Mouse (Mus musculus) spleen, adult 2 months (tissue): ENCODE results near the gene Ndfip2. TPM values are rescaled to one million over a fixed set of nuclear protein-coding genes. Genes with fewer than 3 reads are reported as not detected.

Experiments used
- DNase-seq, 2 experiments: peaks; one replicate each; pipeline versions ENCODE4 v3.0.0 to v3.0.0-alpha.2; 2012 to 2021; ENCODE audit warnings: low spot score in 2 of 2, low read depth in 1 of 2
- H3K27ac ChIP-seq: fragments of 200-500 bp; 2 replicates; pipeline ENCODE4 v1.5.1; 2012; ENCODE audit warnings: low read length, inconsistent platforms; ENCODE audit not compliant: insufficient read depth
- H3K27me3 ChIP-seq: fragments of 200-500 bp; 2 replicates; pipeline ENCODE4 v1.6.1; 2012; ENCODE audit warnings: mild to moderate bottlenecking, moderate library complexity, low read length, inconsistent platforms; ENCODE audit not compliant: control insufficient read depth, insufficient read depth
- H3K36me3 ChIP-seq: fragments of 200-500 bp; 2 replicates; pipeline ENCODE4 v1.6.1; 2012; ENCODE audit warnings: mild to moderate bottlenecking, low read length, inconsistent platforms; ENCODE audit not compliant: control insufficient read depth, insufficient read depth
- H3K4me1 ChIP-seq: fragments of 200-500 bp; 2 replicates; pipeline ENCODE4 v1.6.1; 2011; ENCODE audit warnings: inconsistent platforms; ENCODE audit not compliant: control insufficient read depth, insufficient read depth, insufficient read length
- H3K4me3 ChIP-seq: fragments of 200-500 bp; 2 replicates; pipeline ENCODE4 v1.5.1; 2011; ENCODE audit warnings: mild to moderate bottlenecking, inconsistent platforms; ENCODE audit not compliant: insufficient read depth, insufficient read length; ENCODE audit errors: extremely low read depth
- CTCF ChIP-seq: fragments of 200-500 bp; IDR thresholded peaks from 2 replicates; pipeline ENCODE4 v1.5.1; 2011; ENCODE audit warnings: mild to moderate bottlenecking, inconsistent platforms; ENCODE audit not compliant: insufficient read depth, insufficient read length, insufficient replicate concordance; ENCODE audit errors: extremely low read depth
- POLR2A ChIP-seq: fragments of 200-500 bp; IDR thresholded peaks from 2 replicates; pipeline ENCODE4 v1.6.1; 2011; ENCODE audit warnings: low read depth, low read length, inconsistent platforms
- WGBS: fragments of 180-500 bp; shearing (Covaris S2); methylation state at CpG from one replicate; pipeline ENCODE4 v1.1.7; 2018; 5-methylcytosine and 5-hydroxymethylcytosine counted together
- polyA plus RNA-seq: library from polyadenylated mRNA; depleted of rRNA; stranded (reverse); fragments of >200 nt; gene quantifications from 2 replicates; pipeline ENCODE4 v1.2.3, GENCODE M21; 2012

Ndfip2 gene
- polyA plus RNA-seq, 1 experiment = 17.3 TPM

DNA sequence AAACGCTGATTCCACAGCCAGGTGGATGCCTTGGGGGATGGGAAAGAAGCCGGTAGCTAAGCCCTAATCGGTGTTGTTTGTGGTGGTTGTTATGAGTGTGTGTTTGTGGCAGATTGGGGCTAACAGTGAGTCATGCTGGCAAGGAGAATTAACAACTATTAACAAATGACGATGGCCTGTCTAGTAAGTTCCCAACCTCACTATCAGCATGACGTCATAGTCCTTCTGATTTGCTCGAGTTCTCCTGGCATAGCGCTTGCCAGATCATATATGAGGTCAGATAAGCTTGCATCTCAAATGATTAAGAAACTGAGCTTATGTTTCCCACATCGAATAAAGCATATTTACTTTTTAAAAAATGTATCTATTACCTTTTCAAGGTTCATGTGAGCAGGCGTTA, 20.6 kb upstream of the Ndfip2 start:
- WGBS = 85% methylated on average over 9 of the region's 9 CpGs
- H3K27me3 ChIP-seq = no peaks in the 10 kb centered on the region
- H3K36me3 ChIP-seq = no peaks in the 10 kb centered on the region
- no peak for DNase-seq
- TF ChIP-seq CTCF (no peak), POLR2A (no peak)
- no peaks in the 10 kb centered on the region for H3K4me1 ChIP-seq
- no peak overlapping the region for H3K27ac ChIP-seq
- no peak overlapping the region for H3K4me3 ChIP-seq

DNA sequence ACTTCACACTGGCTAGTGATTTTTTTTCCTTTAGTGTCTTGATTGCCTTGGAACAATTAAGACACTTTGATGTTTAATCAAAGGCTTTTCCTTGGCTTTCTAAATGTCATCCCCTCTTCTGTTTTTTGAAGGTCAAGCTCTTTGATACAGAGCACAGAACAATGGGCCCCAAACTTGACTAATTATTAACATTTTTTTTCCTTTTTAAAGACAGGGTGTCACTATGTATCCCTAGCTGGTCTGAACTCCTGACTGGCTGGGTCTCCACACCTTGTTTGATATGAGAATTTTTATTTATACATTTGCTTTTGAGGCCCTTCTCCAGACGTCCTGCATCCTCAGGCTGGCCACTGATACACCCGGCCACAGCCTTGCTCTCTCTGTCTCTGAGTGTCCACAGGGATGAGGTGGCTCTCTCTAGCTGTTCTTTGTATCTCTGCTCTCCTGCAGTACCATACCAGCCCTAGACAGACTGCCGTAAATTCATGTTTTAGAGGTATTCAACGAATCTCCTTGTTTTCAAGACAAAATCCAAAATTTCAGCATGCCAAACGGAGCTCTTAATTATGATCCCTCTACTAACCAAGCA, 19.8 kb upstream of the Ndfip2 start:
- Histone ChIP-seq H3K4me3 (no peak overlapping the region), H3K4me1 (no peaks in the 10 kb centered on the region), H3K27me3 (no peaks in the 10 kb centered on the region), H3K27ac (no peak overlapping the region), H3K36me3 (no peaks in the 10 kb centered on the region)
- WGBS = 80% methylated on average over 5 of the region's 5 CpGs
- DNase-seq = no peak
- TF ChIP-seq CTCF = no peak
- no peak for TF ChIP-seq POLR2A

DNA sequence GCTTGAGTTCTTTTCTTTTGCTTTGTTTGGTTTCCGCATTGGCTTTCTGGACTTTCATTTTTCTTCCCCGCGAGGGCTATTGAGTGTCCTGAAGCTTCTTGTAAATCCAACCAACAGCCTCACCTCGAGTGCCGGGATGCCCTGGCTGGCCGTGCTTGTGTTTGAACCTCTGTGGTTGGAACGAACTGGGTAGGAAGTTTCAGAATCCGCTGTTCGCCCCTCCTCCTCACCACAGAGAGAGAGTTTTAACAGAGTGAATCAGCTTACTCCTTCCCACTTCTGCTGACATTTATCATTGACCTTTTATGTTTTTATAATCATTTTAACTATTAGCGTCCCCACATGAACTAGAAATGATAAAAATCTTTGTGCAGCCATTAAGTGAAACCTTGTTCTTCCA, 18.3 kb upstream of the Ndfip2 start:
- no peaks in the 10 kb centered on the region for H3K27me3 ChIP-seq
- no peak for DNase-seq
- H3K4me1 ChIP-seq = no peaks in the 10 kb centered on the region
- H3K27ac ChIP-seq = no peak overlapping the region
- WGBS = 58% methylated on average over 10 of the region's 10 CpGs
- no peaks in the 10 kb centered on the region for H3K36me3 ChIP-seq
- TF ChIP-seq CTCF (no peak), POLR2A (no peak)
- no peak overlapping the region for H3K4me3 ChIP-seq

DNA sequence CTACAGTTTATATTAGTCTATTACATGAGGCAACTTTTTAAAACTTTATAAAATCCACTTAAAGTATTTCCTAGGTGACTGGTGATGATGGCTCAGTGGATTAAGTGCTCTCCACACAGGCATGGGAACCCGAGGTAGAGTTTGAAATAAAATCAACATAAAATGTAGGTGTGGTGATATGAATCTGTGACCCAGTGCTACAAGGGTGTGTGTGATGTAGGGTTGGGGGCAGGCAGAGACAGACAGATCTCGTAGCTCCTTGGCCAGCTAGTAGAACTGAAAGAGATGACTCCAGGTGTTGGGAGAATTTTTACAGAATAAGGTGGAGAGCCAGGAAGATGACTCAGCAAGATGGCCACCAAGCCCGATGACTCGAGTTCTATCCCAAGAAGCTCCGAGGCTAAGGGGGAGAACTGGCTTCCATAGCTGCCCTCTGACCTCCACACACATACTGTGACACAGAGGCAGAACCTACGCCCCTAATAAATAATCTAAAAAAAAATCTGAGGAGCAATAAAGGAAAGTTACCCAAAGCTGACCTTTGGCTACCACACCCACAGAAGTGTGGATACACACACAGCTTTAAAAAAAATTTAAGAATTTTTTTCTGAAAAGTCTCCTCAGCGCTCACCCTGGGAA, 14.4 kb upstream of the Ndfip2 start:
- Histone ChIP-seq H3K4me3 (no peak overlapping the region), H3K27ac (no peak overlapping the region), H3K27me3 (no peaks in the 10 kb centered on the region), H3K36me3 (no peaks in the 10 kb centered on the region), H3K4me1 (no peaks in the 10 kb centered on the region)
- DNase-seq = no peak
- 87% methylated on average over 7 of the region's 7 CpGs for WGBS
- TF ChIP-seq CTCF (no peak), POLR2A (no peak)

DNA sequence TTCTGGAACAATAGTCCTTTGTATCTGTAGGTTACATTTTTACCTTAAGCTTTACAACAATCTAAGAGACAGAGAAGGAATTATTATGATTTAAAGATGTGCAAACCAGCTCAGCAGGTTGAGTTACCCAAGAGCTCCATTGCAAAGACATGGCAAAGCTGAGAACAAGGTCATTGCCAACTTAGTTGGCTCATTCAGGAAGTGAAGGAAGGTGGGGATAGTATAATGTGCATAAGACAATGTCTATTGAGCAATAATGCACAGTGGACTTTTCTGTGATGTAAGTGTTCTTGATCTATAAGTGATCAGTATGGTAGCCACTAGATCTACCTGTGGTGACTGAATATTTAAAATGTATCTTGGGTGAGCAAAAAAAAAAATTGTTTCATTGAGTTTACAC, 7.3 kb upstream of the Ndfip2 start:
- Histone ChIP-seq H3K27ac (no peak overlapping the region), H3K27me3 (no peaks in the 10 kb centered on the region), H3K4me1 (no peaks in the 10 kb centered on the region), H3K4me3 (no peak overlapping the region), H3K36me3 (no peaks in the 10 kb centered on the region)
- no peak for DNase-seq
- TF ChIP-seq POLR2A (no peak), CTCF (no peak)

DNA sequence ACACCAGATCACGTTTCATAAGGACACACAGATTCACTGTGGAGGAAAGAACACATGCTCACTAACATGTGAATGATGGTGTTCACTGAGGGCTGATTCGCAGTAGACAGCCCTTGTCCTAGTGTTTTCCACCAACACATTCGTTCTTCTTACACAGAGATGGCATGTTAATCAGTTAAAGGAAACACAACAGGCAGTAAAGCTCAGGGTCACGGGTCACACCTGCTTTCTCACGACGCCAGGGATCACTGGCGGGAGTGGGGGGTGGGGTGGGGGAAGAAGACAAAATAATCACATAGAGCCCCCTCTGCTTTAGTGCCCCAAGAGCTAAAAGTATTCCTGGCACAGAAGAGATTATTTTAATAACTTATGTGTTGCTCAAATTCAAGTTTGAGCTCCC, 5.1 kb upstream of the Ndfip2 start:
- WGBS = 79% methylated on average over 7 of the region's 7 CpGs
- Histone ChIP-seq H3K36me3 (no peaks in the 10 kb centered on the region), H3K4me1 (no peaks in the 10 kb centered on the region), H3K27me3 (no peaks in the 10 kb centered on the region), H3K27ac (no peak overlapping the region), H3K4me3 (no peak overlapping the region)
- DNase-seq = no peak
- TF ChIP-seq CTCF = no peak
- no peak for TF ChIP-seq POLR2A

DNA sequence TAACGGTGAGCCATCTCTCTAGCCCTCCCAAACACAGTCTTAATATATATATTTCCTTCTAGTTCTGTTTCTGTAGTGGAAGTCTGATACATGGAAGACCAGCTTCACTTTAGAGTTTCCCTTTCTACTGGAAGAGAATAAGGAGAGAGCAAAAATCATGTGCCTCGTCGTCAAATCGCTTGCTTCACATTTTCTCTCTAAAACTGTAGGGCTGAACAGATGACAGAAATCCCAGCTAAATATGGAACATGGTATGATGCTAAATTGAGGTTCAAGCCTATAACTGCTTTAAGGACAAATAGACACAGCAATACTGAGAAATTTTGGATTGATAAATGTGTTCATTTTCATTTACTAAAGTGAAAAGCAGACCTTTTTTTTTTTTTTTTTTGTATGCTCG, 4.0 kb upstream of the Ndfip2 start:
- no peaks in the 10 kb centered on the region for H3K27me3 ChIP-seq
- no peaks in the 10 kb centered on the region for H3K36me3 ChIP-seq
- no peaks in the 10 kb centered on the region for H3K4me1 ChIP-seq
- no peak overlapping the region for H3K4me3 ChIP-seq
- H3K27ac ChIP-seq = no peak overlapping the region
- DNase-seq = no peak
- TF ChIP-seq CTCF (no peak), POLR2A (no peak)
- WGBS = 87% methylated on average over 5 of the region's 5 CpGs
